Mouse (Mus musculus): ENCODE measurements around the gene Ren1. TPM values are rescaled to one million over a fixed set of nuclear protein-coding genes. Genes with fewer than 3 reads are reported as not detected.

The Ren1 gene
- polyA plus RNA-seq (2012; rRNA removed) = 1.0 and 3.7 TPM in 2 replicates

DNA sequence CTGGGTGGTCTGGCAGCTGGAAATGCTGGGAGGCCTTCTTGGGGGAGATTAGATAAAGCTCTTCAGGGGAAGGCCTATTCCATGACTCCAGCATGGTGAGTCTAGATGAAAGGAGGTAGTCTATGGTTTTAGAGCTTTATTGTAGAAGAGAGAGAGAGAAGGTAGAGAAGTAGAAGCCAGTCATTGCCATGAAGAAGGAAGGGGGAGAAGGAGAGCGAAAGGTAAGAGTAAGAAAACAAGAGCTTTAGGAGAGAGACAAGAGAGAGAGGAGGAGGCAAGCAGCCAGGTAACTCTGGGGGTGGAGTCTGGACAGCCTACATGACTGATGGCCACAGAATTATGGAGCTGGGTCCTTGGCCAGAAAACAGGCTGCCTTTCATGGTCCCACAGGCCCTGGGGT, at the start of gene Ren1:
TSS of gene Ren1 (plus strand) at position 301 of the 400 bp plus-strand sequence.

DNA sequence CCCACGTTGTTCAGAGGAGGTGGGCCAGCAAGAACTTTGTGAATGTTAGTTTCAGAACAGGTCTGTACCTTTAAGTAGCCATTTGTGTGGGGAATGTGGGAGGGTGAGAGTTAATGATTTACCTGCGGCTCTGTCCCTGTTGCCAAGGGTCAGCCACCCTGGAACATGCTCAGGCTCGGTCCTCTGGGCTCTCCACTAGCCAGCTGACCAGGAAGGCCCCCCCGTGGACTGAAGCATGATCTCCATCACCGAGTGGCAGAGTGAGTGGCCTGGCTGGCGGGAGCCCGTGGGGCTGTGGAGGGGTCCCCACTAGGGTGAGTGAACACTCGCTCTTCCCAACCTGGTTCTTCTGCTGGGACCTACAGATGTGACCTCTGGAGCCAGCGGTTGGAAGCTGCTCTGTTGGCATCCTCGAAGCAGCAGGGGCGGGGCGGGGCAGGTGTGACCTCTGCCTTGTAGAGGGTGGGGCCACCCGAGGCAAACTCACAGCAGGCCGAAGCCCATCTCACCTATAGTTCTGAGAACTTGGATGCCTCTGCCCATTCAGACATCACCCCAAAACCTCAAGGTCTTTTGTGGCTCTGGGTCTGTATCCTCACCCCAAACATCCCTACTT, 40.5 kb upstream of the Ren1 start, which contains the start of gene Golt1a:
TSS of gene Golt1a (plus strand) at position 149 of the 616 bp plus-strand sequence.

DNA sequence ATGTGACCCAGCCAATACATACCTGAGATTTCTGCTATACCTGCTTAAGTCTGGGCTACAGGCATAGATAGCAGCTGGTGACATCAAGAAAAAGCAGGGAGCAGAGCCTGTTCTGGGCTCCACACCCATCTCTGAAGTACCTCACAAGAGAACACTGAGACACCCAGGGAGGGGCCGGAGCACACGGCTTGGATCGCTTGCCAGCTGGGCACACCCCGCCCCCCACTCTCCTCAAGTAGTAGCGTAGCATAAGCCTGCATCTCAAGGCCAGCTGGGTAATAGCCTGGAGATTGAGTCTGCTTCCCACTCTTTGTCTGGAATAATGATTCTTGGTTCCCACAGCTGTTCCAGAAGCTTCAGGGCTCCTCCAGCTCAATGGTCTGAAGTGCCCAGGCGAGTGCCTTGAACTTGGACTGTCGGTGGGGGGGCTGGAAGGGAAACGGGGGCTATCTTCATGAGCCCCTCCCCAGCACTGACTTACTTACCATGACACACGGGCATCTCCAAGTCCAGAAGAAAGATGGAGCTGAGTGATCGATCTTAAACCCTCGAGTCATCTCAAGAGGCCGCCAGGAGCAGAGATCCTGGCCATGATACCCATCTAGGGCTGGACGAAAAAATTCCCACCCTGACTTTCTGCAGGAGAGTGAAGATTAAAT, 28.9 kb upstream of the Ren1 start, which contains the start of gene Kiss1:
TSS of gene Kiss1 (plus strand) at position 609 of the 659 bp plus-strand sequence.

DNA sequence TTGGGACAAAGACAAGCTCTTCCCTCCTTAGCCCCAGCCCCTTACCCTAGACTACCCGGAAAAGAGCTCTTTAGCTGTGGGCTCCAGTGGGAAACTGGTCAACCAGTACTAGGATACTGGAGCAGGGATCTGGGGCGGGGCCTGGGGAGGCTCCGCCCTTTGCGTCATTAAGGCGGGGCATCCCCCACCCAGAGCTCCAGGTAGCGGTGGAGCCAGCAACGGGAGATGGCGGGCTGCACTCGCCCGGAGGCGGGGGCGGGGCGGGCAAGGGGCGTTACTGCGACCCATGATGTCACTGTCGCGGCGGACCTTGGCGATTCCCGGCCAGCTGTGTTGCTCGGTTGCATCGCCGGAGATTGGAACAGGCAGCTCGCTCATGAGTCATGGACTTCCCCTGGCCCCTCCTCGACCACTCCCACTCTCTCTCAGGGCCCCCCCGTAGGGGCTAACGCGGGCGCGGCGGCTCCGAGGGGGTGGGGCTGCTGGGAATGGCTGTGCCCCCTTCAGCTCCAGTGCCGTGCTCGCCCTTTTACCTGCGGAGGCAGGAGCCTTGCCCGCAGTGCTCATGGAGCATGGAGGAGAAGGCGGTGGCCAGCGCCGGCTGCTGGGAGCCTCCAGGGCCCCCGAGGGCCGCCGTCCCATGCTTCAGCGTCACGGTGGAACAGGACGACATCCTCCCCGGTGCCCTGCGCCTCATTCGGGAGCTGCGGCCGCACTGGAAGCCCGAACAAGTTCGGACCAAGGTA, 13.1 kb downstream of the Ren1 start, which contains the start of gene Etnk2:
TSS of gene Etnk2 (plus strand) at position 297 of the 746 bp plus-strand sequence.

Other genes with a start within 250 kb of the Ren1 start
- gene Ppp1r15b, start 219.4 kb upstream of the Ren1 start, polyA plus RNA-seq (2012; rRNA removed) = 26.0 and 27.3 TPM in 2 replicates
- gene Plekha6, start 186.3 kb upstream of the Ren1 start, polyA plus RNA-seq (2012; rRNA removed) = 53.0 and 58.4 TPM in 2 replicates
- gene Golt1a, start 40.7 kb upstream of the Ren1 start, polyA plus RNA-seq (2012; rRNA removed) = 0.06 and 0.09 TPM in 2 replicates
- gene Kiss1, start 28.6 kb upstream of the Ren1 start, polyA plus RNA-seq (2012; rRNA removed) = not detected in 2 replicates
- gene Etnk2, start 13.1 kb downstream of the Ren1 start, polyA plus RNA-seq (2012; rRNA removed) = 7.3 and 8.9 TPM in 2 replicates
- gene Sox13, start 73.9 kb downstream of the Ren1 start, polyA plus RNA-seq (2012; rRNA removed) = 35.8 and 36.6 TPM in 2 replicates

Data from central nervous system, embryonic 14 days (tissue).